13 mouse cellular contexts compared by ENCODE assay signal in the genomic region with DNA sequence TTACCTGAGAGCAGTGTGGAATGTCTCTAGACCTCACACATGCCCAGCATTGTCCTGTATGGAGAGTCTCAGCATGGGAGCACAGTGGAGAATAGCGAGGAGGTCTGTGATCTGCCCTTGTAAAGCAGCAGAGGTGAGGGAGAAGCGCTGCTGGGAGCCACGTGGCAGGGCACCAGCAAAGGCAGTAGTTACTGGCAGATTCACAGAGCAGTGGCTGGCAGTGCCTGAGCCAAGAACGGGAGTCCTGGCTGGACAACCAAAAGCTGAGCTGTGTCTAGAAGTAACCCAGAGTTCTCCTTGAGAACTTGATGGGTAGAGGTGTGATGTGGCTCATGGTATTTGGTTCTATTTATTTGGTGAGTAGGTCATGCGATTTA.
A peak's percentile ranks its signal among the peaks of the same experiment; 100 is the strongest.
DNase-seq lines count a peak whose midpoint lies in the region; ATAC-seq lines count a peak whose summit lies in the region.
"Had no signal": no experiment of that assay in that cellular context is flagged by ENCODE, and none has a peak within 500 bp of the region (broad histone marks: within the 10 kb centered on the region; RNA-seq: fewer than 3 reads in every experiment).

No protein-coding gene starts in this region.

- peak; percentile 56 for DNase-seq in adrenal gland, postnatal 10 days
- no peak for DNase-seq in adrenal gland, postnatal 4 days (ENCODE audit: low spot score in 2 of 2)
- peak; percentile 61 to 80 for DNase-seq in gastrocnemius, adult 8-10 months (ENCODE audit: low spot score in 2 of 2)
- peak; percentile 63 for DNase-seq in heart, postnatal 4 days
- no peak for DNase-seq in embryo, embryonic 10 days (ENCODE audit: low spot score)
- DNase-seq in kidney, adult 9 months, result no peak
- DNase-seq: cerebellum, adult 9-10 months; kidney, adult 8-10 months; thymus, adult 18-20 months had no signal

- H3K9ac ChIP-seq in hindbrain, embryonic 16.5 days (ENCODE audit: low read depth, low read length), result no peak overlapping the region
- H3K9ac ChIP-seq in hindbrain, embryonic 12.5 days, result no peak overlapping the region
- H3K9ac ChIP-seq: embryonic facial prominence, embryonic 13.5 days had no signal

- no peak overlapping the region for H3K4me2 ChIP-seq in hindbrain, embryonic 16.5 days (ENCODE audit: low read length)
- H3K4me2 ChIP-seq in hindbrain, embryonic 12.5 days (replicated peaks), result no peak overlapping the region
- H3K4me2 ChIP-seq: embryonic facial prominence, embryonic 13.5 days had no signal

- 76% methylated on average over 5 of the region's 5 CpGs for WGBS in hindbrain, embryonic 16.5 days
- WGBS in hindbrain, embryonic 12.5 days, result 86% methylated on average over 5 of the region's 5 CpGs

- H3K27me3 ChIP-seq in hindbrain, embryonic 16.5 days (replicated peaks; ENCODE audit: control insufficient read depth, insufficient read depth, low read length), result no peaks in the 10 kb centered on the region
- H3K27me3 ChIP-seq in hindbrain, embryonic 12.5 days, result no peaks in the 10 kb centered on the region
- H3K27me3 ChIP-seq: embryonic facial prominence, embryonic 13.5 days had no signal

- H3K4me1 ChIP-seq in hindbrain, embryonic 16.5 days (ENCODE audit: control insufficient read depth, insufficient read depth, low read depth, low read length), result no peaks in the 10 kb centered on the region; the same call in none of the 2 replicates
- peaks cover 10% of the 10 kb centered on the region; the same call in 1 of the 2 replicates for H3K4me1 ChIP-seq in hindbrain, embryonic 12.5 days

- ATAC-seq in hindbrain, embryonic 16.5 days, result no peak
- no peak for ATAC-seq in hindbrain, embryonic 12.5 days (ENCODE audit: low FRiP score)
- ATAC-seq: forebrain, embryonic 16.5 days had no signal

- H3K4me3 ChIP-seq in hindbrain, embryonic 16.5 days (ENCODE audit: low read length), result no peak overlapping the region
- no peak overlapping the region for H3K4me3 ChIP-seq in hindbrain, embryonic 12.5 days
- H3K4me3 ChIP-seq: embryonic facial prominence, embryonic 13.5 days had no signal

- peaks cover 30% of the 10 kb centered on the region for H3K36me3 ChIP-seq in hindbrain, embryonic 16.5 days (ENCODE audit: control insufficient read depth, insufficient read depth, low read length)
- H3K36me3 ChIP-seq in hindbrain, embryonic 12.5 days, result peaks cover 77% of the 10 kb centered on the region

- no peaks in the 10 kb centered on the region for H3K9me3 ChIP-seq in hindbrain, embryonic 16.5 days (ENCODE audit: control insufficient read depth, low read length)
- no peaks in the 10 kb centered on the region for H3K9me3 ChIP-seq in hindbrain, embryonic 12.5 days (replicated peaks)
- H3K9me3 ChIP-seq: embryonic facial prominence, embryonic 13.5 days had no signal

- H3K27ac ChIP-seq in hindbrain, embryonic 16.5 days (ENCODE audit: low read depth, low read length), result 0 out of 2 replicates have a peak overlapping the region, but pooled peaks have one; percentile 3
- H3K27ac ChIP-seq in hindbrain, embryonic 12.5 days, result no peak overlapping the region
- H3K27ac ChIP-seq: embryonic facial prominence, embryonic 13.5 days had no signal

Comparison
In these comparisons a context has a peak if more than half of its experiments do, and no peak if none do; other contexts are left out.
1. DNase-seq: peak in adrenal gland, postnatal 10 days (single experiment), gastrocnemius, adult 8-10 months (2 of 2) and heart, postnatal 4 days (single experiment); none in adrenal gland, postnatal 4 days (0 of 2), embryo, embryonic 10 days (single experiment) and kidney, adult 9 months (single experiment).